Mouse (Mus musculus) cerebellum, postnatal 4 days (tissue): ENCODE measurements around the gene Hs6st3.
A peak's percentile ranks its signal among the peaks of the same experiment; 100 is the strongest.

Source experiments
- DNase-seq, 2 experiments: peaks; one replicate each; pipeline ENCODE4 v3.0.0; 2022; ENCODE audit warnings: low spot score in 2 of 2, mixed read lengths in 1 of 2

Gene Hs6st3

GRCm38 (mm10) chr14:119137906-119138785 is at the start of gene Hs6st3:
Hs6st3 (plus strand) TSS chr14:119138341.
- peak in 1 of 2 experiments; percentile 15 for DNase-seq

- peak; percentile 81 to 94 for DNase-seq
Measured at GRCm38 (mm10) chr14:119098851-119099569, 39.1 kb upstream of the Hs6st3 start, which contains the start of gene Uggt2. Uggt2 (minus strand) TSS chr14:119099430.

- DNase-seq: no peak
Measured at GRCm38 (mm10) chr14:119099570-119099891, 38.6 kb upstream of the Hs6st3 start.

- DNase-seq: peak in 1 of 2 experiments; percentile 56
Measured at GRCm38 (mm10) chr14:119107591-119107990, 30.6 kb upstream of the Hs6st3 start.

- DNase-seq: no peak
Measured at GRCm38 (mm10) chr14:119108776-119109301, 29.3 kb upstream of the Hs6st3 start.

GRCm38 (mm10) chr14:119109776-119110218 is 28.3 kb upstream of the Hs6st3 start:
- DNase-seq: peak; percentile 18 to 31

- no peak for DNase-seq
Measured at GRCm38 (mm10) chr14:119112558-119112957, 25.6 kb upstream of the Hs6st3 start.

GRCm38 (mm10) chr14:119123582-119123981 is 14.6 kb upstream of the Hs6st3 start:
- no peak for DNase-seq

- peak in 1 of 2 experiments; percentile 41 for DNase-seq
Measured at GRCm38 (mm10) chr14:119124061-119124460, 14.1 kb upstream of the Hs6st3 start.

GRCm38 (mm10) chr14:119125840-119126239 is 12.3 kb upstream of the Hs6st3 start:
- no peak for DNase-seq

GRCm38 (mm10) chr14:119127330-119127729 is 10.8 kb upstream of the Hs6st3 start:
- no peak for DNase-seq

GRCm38 (mm10) chr14:119137512-119137905 is 632 bp upstream of the Hs6st3 start:
- peak; percentile 46 to 79 for DNase-seq

- DNase-seq: peak in 1 of 2 experiments; percentile 40
Measured at GRCm38 (mm10) chr14:119138786-119139100, 602 bp downstream of the Hs6st3 start.

GRCm38 (mm10) chr14:119139381-119139950 is 1.3 kb downstream of the Hs6st3 start:
- no peak for DNase-seq

- DNase-seq: no peak
Measured at GRCm38 (mm10) chr14:119153088-119153487, 14.9 kb downstream of the Hs6st3 start.

- DNase-seq: no peak
Measured at GRCm38 (mm10) chr14:119193905-119194304, 55.8 kb downstream of the Hs6st3 start.

GRCm38 (mm10) chr14:119203508-119203907 is 65.4 kb downstream of the Hs6st3 start:
- no peak for DNase-seq

- DNase-seq: no peak
Measured at GRCm38 (mm10) chr14:119215576-119216309, 77.6 kb downstream of the Hs6st3 start.

GRCm38 (mm10) chr14:119227709-119228338 is 89.7 kb downstream of the Hs6st3 start:
- no peak for DNase-seq

GRCm38 (mm10) chr14:119233598-119233997 is 95.5 kb downstream of the Hs6st3 start:
- DNase-seq: no peak

- no peak for DNase-seq
Measured at GRCm38 (mm10) chr14:119247131-119247530, 109.0 kb downstream of the Hs6st3 start.
